Mouse (Mus musculus): Measurements from ENCODE around the gene Ube2z. TPM values are rescaled to one million over a fixed set of nuclear protein-coding genes. Genes with fewer than 3 reads are reported as not detected.
A peak's percentile ranks its signal among the peaks of the same experiment; 100 is the strongest.

The Ube2z gene
- polyA plus RNA-seq, 1 experiment from 2014 or later, result 34.3 TPM

- Histone ChIP-seq H3K9me3 (replicated peaks) (no peaks in the 10 kb centered on the region), H3K4me2 (no peak overlapping the region), H3K27ac (replicated peaks) (no peak overlapping the region), H3K9ac (replicated peaks) (no peak overlapping the region), H3K4me3 (replicated peaks) (no peak overlapping the region), H3K4me1 (no peaks in the 10 kb centered on the region), H3K36me3 (peaks cover 84% of the 10 kb centered on the region), H3K27me3 (replicated peaks) (no peaks in the 10 kb centered on the region)
- 95% methylated on average over 3 of the region's 3 CpGs for WGBS
- no peak for ATAC-seq (ENCODE audit: low FRiP score)
Measured at GRCm38 (mm10) chr11:96050854-96051253, 14.3 kb downstream of the Ube2z start.

GRCm38 (mm10) chr11:96049939-96050338 is 15.2 kb downstream of the Ube2z start:
- no peak overlapping the region for H3K4me2 ChIP-seq
- H3K27ac ChIP-seq (replicated peaks), result no peak overlapping the region
- no peak overlapping the region for H3K4me3 ChIP-seq (replicated peaks)
- no peak for ATAC-seq (ENCODE audit: low FRiP score)
- no peaks in the 10 kb centered on the region for H3K27me3 ChIP-seq (replicated peaks)
- H3K36me3 ChIP-seq, result peaks cover 83% of the 10 kb centered on the region
- H3K9me3 ChIP-seq (replicated peaks), result no peaks in the 10 kb centered on the region
- no peak overlapping the region for H3K9ac ChIP-seq (replicated peaks)
- no peaks in the 10 kb centered on the region for H3K4me1 ChIP-seq
- 80% methylated on average over 4 of the region's 4 CpGs for WGBS

DNA sequence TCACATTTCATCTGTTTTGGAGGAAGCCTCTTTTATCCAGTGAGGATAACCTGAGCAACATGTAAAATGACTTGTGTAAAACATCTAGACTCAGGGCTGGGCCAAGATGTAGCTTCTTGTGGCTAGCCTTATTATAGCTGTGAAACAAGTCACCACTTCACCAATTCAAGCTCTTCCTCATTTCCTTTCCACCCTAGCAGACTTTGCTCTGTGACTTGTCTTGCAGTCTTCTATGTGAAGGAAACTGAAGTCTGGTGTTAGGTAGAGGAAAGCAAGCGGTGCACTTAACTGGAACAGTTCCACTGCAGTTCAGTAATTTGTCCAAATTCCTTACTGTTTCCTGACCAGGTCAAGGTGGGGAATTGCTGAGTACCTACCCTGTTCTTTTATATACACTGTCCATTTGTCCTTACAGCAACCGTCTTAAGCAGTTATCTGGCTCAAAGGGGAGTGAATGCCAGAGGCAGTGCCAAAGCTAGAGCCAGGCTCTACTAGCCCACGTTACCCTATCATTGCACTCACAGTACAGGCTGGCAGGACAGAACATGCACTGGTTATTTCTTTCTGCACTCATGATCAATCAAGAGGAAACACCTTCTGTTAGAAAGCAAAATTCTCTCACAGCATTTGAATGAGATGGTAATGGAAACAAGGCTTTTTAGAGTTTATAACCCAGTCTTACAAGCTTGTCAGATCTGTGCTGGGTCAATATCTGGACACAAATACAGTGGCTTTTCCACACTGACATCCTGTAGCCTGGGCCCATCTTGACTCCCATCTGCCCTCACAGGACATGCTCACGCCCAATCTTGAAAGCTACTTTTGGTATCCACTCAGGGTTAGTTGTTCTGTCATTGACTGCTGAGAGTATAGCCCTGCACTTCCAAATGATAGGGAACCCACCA is 17.5 kb downstream of the Ube2z start:
- no peaks in the 10 kb centered on the region for H3K4me1 ChIP-seq
- WGBS, result 85% methylated on average over 4 of the region's 4 CpGs
- no peak overlapping the region for H3K4me2 ChIP-seq
- no peak overlapping the region for H3K27ac ChIP-seq (replicated peaks)
- H3K36me3 ChIP-seq, result peaks cover 80% of the 10 kb centered on the region
- no peak for ATAC-seq (ENCODE audit: low FRiP score)
- no peak overlapping the region for H3K4me3 ChIP-seq (replicated peaks)
- no peaks in the 10 kb centered on the region for H3K9me3 ChIP-seq (replicated peaks)
- no peak overlapping the region for H3K9ac ChIP-seq (replicated peaks)
- no peaks in the 10 kb centered on the region for H3K27me3 ChIP-seq (replicated peaks)

- no peaks in the 10 kb centered on the region for H3K4me1 ChIP-seq
- no peak overlapping the region for H3K4me3 ChIP-seq (replicated peaks)
- ATAC-seq (ENCODE audit: low FRiP score), result no peak
- peaks cover 77% of the 10 kb centered on the region for H3K36me3 ChIP-seq
- H3K4me2 ChIP-seq, result no peak overlapping the region
- H3K9me3 ChIP-seq (replicated peaks), result no peaks in the 10 kb centered on the region
- WGBS, result 87% methylated on average over 2 of the region's 2 CpGs
- H3K9ac ChIP-seq (replicated peaks), result no peak overlapping the region
- no peaks in the 10 kb centered on the region for H3K27me3 ChIP-seq (replicated peaks)
- no peak overlapping the region for H3K27ac ChIP-seq (replicated peaks)
Measured at GRCm38 (mm10) chr11:96046793-96047192, 18.4 kb downstream of the Ube2z start.

DNA sequence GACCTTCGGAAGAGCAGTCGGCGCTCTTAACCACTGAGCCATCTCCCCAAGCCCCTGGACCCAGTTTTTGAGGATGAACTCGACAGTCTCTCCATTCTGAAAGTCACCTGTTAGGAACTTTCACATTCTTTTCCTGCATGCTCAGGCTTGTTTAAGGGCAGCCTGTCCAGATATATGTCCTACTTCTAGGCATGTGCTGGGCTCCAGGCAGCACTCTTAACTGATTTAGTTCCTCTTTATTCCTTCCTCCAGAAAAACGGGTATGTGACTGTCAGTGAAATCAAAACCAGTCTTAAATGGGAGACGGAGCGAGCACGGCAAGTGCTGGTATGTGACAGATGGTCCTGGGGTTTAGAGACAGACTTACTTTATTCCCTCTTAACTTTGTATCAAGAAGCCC is 19.2 kb downstream of the Ube2z start:
- Histone ChIP-seq H3K9ac (replicated peaks) (no peak overlapping the region), H3K4me2 (no peak overlapping the region), H3K27ac (replicated peaks) (no peak overlapping the region), H3K4me3 (replicated peaks) (no peak overlapping the region), H3K27me3 (replicated peaks) (no peaks in the 10 kb centered on the region), H3K36me3 (peaks cover 72% of the 10 kb centered on the region), H3K4me1 (no peaks in the 10 kb centered on the region), H3K9me3 (replicated peaks) (no peaks in the 10 kb centered on the region)
- no peak for ATAC-seq (ENCODE audit: low FRiP score)
- 81% methylated on average over 8 of the region's 8 CpGs for WGBS

DNA sequence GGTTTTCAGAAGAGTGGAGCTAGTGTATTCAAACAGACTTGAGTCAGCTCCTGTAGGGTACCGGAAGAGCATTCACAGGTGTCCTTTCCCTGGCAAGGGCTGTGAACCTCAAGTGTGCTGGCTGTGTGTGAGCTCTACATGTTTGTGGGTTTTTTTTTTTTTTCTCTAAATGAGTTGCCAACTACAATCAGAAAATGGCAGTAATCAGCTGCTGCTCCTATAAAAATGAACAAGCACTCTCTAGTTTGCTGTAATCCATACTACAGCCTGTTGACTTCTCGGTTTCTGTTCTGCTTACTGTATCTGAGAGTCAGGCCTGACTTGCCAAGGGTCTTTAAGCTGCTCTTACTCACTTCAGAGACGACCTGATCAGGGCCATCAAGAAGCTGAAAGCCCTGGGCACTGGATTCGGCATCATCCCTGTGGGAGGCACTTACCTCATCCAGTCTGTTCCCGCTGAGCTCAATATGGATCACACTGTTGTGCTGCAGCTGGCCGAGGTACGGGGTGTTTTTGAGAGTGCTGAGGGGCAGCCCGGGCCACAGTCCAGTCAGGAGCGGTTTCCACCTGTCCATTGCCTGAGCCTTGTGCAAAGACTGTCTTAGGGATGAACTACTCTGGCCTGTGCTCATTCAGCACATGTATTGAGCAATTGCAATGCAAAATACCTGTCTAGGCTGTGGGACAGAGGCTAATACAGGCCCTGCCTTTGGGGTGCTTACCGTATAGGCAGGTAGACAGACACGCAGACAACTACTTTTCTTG is 20.2 kb downstream of the Ube2z start:
- H3K36me3 ChIP-seq, result peaks cover 68% of the 10 kb centered on the region

DNA sequence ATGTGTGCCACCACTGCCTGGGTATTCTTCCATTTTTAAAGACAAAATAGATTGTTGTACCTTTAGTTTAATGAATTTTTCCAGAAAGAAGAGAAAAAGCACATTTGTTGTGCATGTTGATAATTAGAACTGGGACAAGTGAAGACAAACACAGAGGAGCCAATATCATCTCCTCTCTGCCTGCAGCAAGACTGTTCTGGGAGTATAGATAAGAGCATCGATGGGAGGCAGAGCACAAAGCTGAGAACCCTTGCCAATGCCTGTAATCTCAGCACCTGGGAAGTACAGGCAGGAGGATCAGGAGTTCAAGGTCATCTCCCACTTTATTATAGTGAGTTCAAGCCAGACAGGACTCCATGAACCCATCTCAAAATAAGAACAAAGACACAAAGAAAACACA is 26.6 kb downstream of the Ube2z start:
- Histone ChIP-seq H3K9me3 (replicated peaks) (no peaks in the 10 kb centered on the region), H3K4me2 (no peak overlapping the region), H3K9ac (replicated peaks) (no peak overlapping the region), H3K4me1 (peaks cover 33% of the 10 kb centered on the region), H3K4me3 (replicated peaks) (no peak overlapping the region), H3K36me3 (peaks cover 33% of the 10 kb centered on the region), H3K27ac (replicated peaks) (no peak overlapping the region), H3K27me3 (replicated peaks) (no peaks in the 10 kb centered on the region)
- no peak for ATAC-seq (ENCODE audit: low FRiP score)
- WGBS, result 97% methylated on average over 1 of the region's 1 CpGs

More for the DNA sequence above, 20.2 kb downstream of the Ube2z start:
- Histone ChIP-seq H3K4me3 (replicated peaks) (no peak overlapping the region), H3K27me3 (replicated peaks) (no peaks in the 10 kb centered on the region), H3K4me1 (no peaks in the 10 kb centered on the region), H3K9me3 (replicated peaks) (no peaks in the 10 kb centered on the region), H3K4me2 (no peak overlapping the region), H3K9ac (replicated peaks) (no peak overlapping the region), H3K27ac (replicated peaks) (no peak overlapping the region)
- no peak for ATAC-seq (ENCODE audit: low FRiP score)
- 88% methylated on average over 11 of the region's 11 CpGs for WGBS

DNA sequence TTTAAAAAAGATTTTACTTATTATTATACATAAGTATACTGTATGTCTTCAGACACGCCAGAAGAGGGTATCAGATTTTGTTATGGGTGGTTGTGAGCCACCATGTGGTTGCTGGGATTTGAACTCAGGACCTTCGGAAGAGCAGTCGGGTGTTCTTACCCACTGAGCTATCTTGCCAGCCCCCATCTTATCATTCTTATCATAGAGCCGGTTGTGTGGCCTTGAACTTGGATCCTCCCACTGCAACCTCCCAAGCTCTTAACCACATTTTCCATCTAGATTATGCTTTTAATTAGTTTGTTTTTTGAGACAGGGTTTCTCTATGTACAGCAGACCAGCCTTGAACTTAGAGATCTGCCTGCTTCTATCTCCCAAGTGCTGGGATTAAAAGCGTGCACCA is 27.7 kb downstream of the Ube2z start:
- no peak overlapping the region for H3K9ac ChIP-seq (replicated peaks)
- no peaks in the 10 kb centered on the region for H3K9me3 ChIP-seq (replicated peaks)

GRCm38 (mm10) chr11:96035133-96035532 is 30.1 kb downstream of the Ube2z start:
- peak overlapping the region; percentile 74 for H3K9ac ChIP-seq (replicated peaks)
- peak overlapping the region; percentile 63 for H3K27ac ChIP-seq (replicated peaks)
- peaks cover 7% of the 10 kb centered on the region; the same call in 1 of the 2 replicates for H3K27me3 ChIP-seq (replicated peaks)
- H3K4me2 ChIP-seq, result peak overlapping the region; percentile 90
- H3K36me3 ChIP-seq, result peaks cover 15% of the 10 kb centered on the region
- H3K4me3 ChIP-seq (replicated peaks), result peak overlapping the region; percentile 73
- peaks cover 33% of the 10 kb centered on the region for H3K4me1 ChIP-seq
- 8% methylated on average over 6 of the region's 6 CpGs for WGBS
- ATAC-seq (ENCODE audit: low FRiP score), result peak; percentile 24; the same call in 1 of the 2 replicates
- H3K9me3 ChIP-seq (replicated peaks), result no peaks in the 10 kb centered on the region

More for the DNA sequence above, 27.7 kb downstream of the Ube2z start:
- Histone ChIP-seq H3K36me3 (peaks cover 29% of the 10 kb centered on the region), H3K4me1 (peaks cover 33% of the 10 kb centered on the region), H3K27me3 (replicated peaks) (no peaks in the 10 kb centered on the region), H3K27ac (replicated peaks) (no peak overlapping the region), H3K4me2 (no peak overlapping the region), H3K4me3 (replicated peaks) (no peak overlapping the region)
- WGBS, result 94% methylated on average over 5 of the region's 5 CpGs
- ATAC-seq (ENCODE audit: low FRiP score), result no peak

- Histone ChIP-seq H3K9me3 (replicated peaks) (no peaks in the 10 kb centered on the region), H3K4me1 (peaks cover 33% of the 10 kb centered on the region), H3K4me2 (peak within 1 kb of the TSS; percentile 90), H3K4me3 (replicated peaks) (peak within 1 kb of the TSS; percentile 73), H3K36me3 (peaks cover 15% of the 10 kb centered on the region), H3K27me3 (replicated peaks) (peaks cover 8% of the 10 kb centered on the region), H3K9ac (replicated peaks) (peak within 1 kb of the TSS; percentile 74), H3K27ac (replicated peaks) (peak within 1 kb of the TSS; percentile 63)
- ATAC-seq (ENCODE audit: low FRiP score), result peak; percentile 89; the same call in 1 of the 2 replicates
- WGBS, result under 1% methylated on average over 28 of the region's 29 CpGs
Measured at GRCm38 (mm10) chr11:96034596-96035052, 30.6 kb downstream of the Ube2z start, which contains the start of gene Snf8. TSS of gene Snf8 (plus strand) at chr11:96034885.

- H3K4me2 ChIP-seq, result peak overlapping the region; percentile 90
- no peak overlapping the region for H3K9ac ChIP-seq (replicated peaks)
- peaks cover 33% of the 10 kb centered on the region for H3K4me1 ChIP-seq
- H3K27ac ChIP-seq (replicated peaks), result peak overlapping the region; percentile 63; the same call in 1 of the 2 replicates
- peaks cover 13% of the 10 kb centered on the region for H3K27me3 ChIP-seq (replicated peaks)
- H3K36me3 ChIP-seq, result peaks cover 11% of the 10 kb centered on the region
- H3K4me3 ChIP-seq (replicated peaks), result peak overlapping the region; percentile 73
- 49% methylated on average over 8 of the region's 8 CpGs for WGBS
- H3K9me3 ChIP-seq (replicated peaks), result no peaks in the 10 kb centered on the region
- ATAC-seq (ENCODE audit: low FRiP score), result no peak
Measured at GRCm38 (mm10) chr11:96034116-96034515, 31.1 kb downstream of the Ube2z start.
